Mouse (Mus musculus): ENCODE data around the gene Kank3.

Kank3 gene

DNA sequence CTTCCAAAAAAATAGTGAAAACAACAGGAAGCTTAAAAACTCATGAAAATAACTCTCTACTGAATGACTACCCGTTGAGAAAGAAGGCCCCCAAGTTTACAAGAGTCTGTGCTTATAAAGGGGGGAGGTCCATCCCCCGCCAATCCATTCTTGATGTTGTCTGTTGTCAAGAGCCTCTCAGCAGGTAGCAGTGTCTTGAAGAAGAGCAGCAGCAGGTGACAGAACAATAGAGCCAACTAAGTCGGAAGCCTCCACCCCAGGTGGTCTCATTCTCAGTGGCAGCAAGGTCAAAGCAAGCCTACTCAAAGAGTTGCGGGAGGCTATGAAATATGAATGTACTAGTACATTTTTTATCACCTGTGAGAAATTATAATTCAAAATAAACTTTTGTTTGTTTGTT lies 47.5 kb downstream of the Kank3 start:
- no peak for DNase-seq (ENCODE audit: low spot score in 2 of 2)

DNA sequence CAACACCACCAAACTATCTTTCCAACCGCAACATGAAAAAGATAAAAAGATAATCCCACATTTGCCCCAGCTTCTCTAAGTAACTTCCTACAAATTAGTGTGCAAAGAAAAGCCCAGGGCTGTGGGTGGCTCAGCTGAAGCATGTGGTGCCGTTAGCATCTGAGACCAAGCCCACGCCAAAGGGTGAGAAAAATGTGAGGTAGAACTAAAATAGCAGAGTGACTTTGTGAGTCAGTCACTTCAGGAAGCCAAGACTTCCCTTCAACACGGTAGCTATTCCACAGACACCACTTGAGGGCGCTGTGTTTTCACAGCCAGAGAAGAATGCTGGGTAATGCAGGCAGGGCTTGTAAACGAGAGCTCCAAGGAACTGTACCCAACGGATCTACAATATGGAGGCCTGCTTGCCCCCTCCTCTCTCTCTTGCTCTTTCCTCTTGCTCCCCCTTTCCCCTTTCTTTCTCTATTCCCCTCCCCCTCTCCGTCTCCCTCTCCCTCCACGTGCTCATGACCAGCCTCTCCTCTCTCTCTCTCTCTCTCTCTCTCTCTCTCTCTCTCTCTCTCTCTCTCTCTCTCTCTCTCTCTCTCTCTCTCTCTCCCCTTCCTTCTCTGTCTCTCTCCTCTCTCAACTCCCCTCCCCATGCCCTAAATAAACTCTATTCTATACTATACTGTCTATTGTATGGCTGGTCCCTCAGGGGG lies 55.2 kb downstream of the Kank3 start:
- peak; percentile 51 to 67 for DNase-seq (ENCODE audit: low spot score in 2 of 2)

Measured in thymus, postnatal 10 days (tissue).